Mouse (Mus musculus) naive thymus-derived CD4-positive, alpha-beta T cell, adult 2 months (primary cell): ENCODE results near the gene Il1r1.
A peak's percentile ranks its signal among the peaks of the same experiment; 100 is the strongest.
"Not testable (repeated sequence)": the region's sequence is repeated elsewhere in the genome, so short reads cannot be mapped to it uniquely, and the experiment has no call there.

Experiments
- DNase-seq: peaks from one replicate; pipeline ENCODE4 v3.0.0-alpha.2; 2011; ENCODE audit warnings: low read depth

Gene Il1r1

DNA sequence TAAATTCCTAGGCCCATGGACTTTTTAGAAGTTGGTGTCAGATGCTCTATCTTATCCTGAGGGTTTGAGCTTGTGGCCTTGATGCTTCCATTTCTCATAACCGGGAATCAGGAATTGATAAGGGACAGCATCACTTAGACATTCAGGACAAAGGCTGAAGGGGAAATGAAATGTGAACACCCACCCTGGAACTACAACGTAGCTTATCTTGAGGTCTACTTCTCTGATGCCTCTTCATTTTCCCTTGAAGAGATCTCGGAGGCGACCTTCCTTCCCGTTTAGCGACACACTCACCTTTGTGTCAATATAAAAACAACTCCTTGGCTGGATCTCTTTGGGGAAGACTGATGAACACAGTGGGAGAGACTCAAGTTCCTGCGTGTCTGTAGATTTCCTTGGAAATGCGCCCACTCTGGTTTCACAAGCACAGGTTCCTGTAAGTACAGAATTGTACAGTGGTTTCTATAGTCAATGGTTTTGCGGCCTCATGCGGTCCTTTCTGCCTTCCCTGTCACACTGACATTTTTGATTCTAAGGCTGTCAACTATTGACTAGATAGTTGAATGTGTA lies 46.7 kb downstream of the Il1r1 start:
- DNase-seq = no peak

- DNase-seq = no peak
Measured at GRCm38 (mm10) chr1:40272204-40272603, 47.3 kb downstream of the Il1r1 start.

- no peak for DNase-seq
Measured at GRCm38 (mm10) chr1:40273491-40273890, 48.6 kb downstream of the Il1r1 start.

DNA sequence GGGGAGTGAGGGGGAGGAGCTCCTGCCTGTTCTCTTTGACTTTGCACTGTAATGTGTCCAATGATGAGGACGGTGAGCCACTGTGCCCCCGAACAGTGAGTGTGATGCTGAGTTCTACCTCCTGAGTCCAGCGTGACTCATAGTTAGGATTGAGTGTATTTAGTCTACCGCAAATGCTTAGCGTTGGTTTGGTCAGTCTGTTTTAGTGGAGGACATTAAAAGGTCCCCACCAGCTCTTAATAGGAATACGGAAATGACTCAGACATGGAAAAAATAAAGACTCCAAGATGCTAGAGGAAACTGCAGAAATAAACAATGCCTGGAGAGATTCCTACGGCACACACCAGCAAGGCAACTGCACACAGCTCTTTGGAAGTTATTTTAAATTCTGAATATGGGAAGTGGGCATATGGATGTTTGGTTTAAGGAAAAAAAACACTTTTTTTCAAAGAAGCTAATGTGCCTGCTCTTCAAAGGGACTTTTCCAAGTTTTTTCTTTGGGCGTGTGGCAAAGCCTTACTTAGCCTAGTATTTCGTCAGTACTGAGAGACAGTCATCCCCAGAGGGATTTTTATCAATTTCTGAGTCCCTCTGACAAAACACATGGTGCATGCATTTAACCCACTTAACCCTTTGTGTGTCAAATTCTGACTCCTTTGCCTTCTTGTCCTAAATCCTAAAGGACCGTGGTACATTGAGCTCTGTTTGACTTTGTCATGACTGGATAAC lies 50.6 kb downstream of the Il1r1 start:
- no peak for DNase-seq

DNA sequence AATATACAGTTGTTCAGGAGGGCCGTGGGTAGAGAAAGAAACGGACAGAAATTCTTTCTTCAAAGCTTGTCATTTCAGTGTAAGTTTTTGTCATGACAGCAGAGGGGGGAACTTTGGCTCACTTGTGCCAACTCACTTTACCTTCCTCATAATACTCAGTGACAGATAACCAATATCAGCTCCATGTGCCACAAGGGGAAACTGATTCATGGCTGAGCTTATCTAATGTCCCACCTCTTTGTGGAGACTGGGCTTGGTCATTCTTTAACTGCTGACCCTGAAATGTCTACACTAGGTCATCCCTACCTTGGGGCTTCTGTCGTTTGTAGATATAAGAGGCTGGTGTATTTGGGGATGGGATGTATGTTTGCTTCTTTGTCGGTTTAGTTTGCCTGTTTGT lies 53.1 kb downstream of the Il1r1 start:
- no peak for DNase-seq

GRCm38 (mm10) chr1:40278720-40279119 lies 53.8 kb downstream of the Il1r1 start:
- DNase-seq = no peak

GRCm38 (mm10) chr1:40279182-40279743 lies 54.4 kb downstream of the Il1r1 start:
- no peak for DNase-seq

DNA sequence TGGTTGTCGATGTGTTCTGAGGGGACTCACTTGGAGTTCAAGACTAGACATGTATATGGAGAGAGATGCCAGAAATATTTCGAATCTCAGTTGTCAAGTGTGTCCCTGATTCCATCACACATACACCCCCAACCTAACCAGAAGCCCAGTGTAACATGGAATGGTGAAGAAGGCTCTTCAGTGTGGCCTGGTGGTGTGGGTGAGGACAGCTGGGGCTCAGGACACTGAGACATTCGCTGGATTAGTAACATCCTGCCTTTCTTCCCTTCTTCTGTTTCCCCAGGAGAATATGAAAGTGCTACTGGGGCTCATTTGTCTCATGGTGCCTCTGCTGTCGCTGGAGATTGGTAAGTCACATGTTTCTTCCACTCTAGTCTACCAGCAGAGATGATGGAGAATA lies 57.1 kb downstream of the Il1r1 start:
- no peak for DNase-seq

GRCm38 (mm10) chr1:40282394-40282793 lies 57.5 kb downstream of the Il1r1 start:
- no peak for DNase-seq

- DNase-seq = no peak
Measured at GRCm38 (mm10) chr1:40283995-40284394, 59.1 kb downstream of the Il1r1 start.

- peak; percentile 33 for DNase-seq
Measured at GRCm38 (mm10) chr1:40290489-40291255, 65.8 kb downstream of the Il1r1 start.

DNA sequence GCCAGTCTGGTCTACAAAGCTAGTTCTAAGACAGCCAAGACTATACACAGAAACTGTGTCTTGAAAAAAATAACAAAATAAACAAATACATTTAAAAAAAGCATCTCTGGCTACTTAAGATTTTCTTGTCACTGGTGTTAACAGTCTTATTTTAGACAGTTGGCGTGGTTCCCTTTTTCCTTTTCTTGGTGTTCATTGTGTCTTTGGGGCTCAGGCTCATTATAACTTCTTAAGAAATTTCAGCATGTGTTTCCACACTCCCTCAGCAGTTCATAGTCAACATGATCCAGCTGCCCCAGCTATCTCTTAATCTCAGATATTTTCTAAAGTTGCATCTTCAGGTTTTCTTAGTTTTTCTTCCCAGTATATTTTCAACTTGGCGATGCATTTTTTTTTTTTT lies 67.4 kb downstream of the Il1r1 start:
- no peak for DNase-seq

DNA sequence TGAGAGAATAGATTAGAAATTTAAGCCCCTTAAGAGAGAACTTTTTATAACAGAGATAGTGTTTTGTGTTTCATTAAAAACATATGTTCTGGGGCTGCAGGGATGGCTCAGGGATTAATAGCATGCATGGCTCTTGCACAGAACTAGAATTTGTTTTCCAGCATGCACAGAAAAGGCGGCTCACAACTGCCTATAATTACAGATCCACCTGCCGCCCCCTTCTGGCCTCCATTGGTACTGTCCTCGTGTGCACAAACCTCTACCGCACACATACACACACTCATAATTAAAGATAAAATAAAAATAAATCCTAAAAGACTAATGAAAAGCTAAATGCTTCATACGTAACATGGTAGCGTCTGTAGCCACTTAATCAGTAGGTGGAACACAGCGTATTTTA lies 69.0 kb downstream of the Il1r1 start:
- DNase-seq = no peak

DNA sequence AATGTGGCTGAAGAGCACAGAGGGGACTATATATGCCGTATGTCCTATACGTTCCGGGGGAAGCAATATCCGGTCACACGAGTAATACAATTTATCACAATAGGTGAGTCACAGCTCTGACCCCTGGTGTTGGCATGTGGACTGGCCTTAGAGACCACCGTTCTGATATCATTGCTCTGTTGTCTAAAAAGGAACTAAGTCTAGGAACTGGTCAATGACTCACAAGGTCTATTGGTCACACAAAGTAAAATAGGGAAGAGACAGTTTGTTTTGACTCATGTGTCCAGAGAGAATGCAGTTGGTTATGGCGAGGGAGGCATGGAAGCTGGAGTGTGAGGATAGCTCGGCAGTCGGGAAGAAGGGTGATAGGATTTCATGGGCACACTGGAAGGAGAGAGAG lies 69.9 kb downstream of the Il1r1 start:
- DNase-seq = no peak

DNA sequence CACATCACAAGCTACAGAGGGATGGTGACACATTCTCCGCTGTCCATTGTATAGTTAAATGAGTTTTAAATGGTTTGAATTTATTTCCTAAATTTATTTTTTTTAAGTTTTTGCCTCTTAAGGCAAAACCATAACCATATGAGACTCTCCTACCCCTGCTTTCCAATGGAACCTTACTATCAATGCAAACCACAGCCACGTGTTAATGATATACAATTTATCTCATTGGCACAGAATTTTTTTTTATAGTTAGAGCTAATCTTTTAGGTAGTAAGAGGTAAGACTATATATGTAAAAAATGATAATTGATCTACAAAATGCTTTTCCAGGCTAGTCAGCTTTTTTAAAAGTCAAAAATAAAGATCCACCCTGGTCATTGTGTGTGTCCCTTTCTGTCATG lies 73.2 kb downstream of the Il1r1 start:
- no peak for DNase-seq

GRCm38 (mm10) chr1:40303179-40303866 lies 78.4 kb downstream of the Il1r1 start:
- no peak for DNase-seq

DNA sequence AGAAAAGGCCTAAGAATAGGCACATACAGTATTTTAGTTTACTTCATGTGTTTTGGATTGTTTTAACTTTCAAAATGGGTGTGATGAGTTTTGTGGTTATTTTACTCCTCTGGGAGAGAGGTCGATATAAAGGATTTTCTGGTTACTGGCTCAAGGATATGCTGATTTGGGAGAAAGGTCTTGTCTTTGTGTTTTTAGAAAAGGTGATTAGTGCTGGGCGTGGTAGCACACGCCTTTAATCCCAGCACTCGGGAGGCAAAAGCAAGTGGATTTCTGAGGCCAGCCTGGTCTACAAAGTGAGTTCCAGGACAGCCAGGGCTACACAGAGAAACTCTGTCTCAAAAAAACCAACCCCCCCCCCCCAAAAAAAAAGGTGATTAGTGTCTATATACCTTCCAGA lies 79.4 kb downstream of the Il1r1 start:
- not testable (repeated sequence) for DNase-seq

DNA sequence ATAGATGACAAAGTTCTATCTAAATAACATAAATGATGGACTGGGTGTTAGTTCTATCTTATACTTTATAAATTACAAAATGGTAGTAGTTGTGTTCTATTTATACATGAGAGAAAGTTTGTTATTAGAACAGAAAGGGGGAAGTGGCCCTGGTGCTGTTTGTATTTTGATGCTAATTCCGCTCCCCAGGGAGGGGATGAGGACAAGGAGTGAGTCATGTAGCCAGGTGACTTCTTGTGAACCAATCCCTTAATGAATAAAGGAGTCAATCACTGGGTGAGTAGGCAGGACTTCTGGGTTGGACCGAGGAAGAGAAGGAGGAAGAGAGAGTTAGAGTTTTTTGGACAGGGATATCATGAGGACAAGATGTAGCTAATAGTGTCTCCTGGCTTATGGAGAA lies 81.2 kb downstream of the Il1r1 start:
- no peak for DNase-seq

DNA sequence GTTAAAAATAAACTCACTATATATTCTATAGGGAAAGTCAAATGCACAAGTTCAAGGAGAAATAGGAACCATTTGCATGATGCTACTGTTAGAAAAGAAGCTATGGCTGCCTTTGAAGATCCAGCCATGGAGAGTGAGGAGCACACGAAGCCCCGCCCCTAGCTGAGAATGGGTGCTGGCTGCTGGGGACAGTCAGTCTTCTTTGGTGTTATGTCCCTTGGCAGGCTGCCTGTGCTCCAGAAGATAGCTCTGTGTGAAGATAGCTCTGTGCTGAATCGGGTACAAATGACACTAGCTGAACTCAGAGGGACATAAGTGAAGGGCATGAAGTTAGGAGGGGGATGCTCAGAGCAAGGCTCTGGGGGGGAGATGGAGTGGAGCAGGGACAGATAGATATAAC lies 86.2 kb downstream of the Il1r1 start:
- no peak for DNase-seq

GRCm38 (mm10) chr1:40311625-40312024 lies 86.7 kb downstream of the Il1r1 start:
- no peak for DNase-seq

GRCm38 (mm10) chr1:40314016-40314415 lies 89.1 kb downstream of the Il1r1 start:
- DNase-seq = no peak

DNA sequence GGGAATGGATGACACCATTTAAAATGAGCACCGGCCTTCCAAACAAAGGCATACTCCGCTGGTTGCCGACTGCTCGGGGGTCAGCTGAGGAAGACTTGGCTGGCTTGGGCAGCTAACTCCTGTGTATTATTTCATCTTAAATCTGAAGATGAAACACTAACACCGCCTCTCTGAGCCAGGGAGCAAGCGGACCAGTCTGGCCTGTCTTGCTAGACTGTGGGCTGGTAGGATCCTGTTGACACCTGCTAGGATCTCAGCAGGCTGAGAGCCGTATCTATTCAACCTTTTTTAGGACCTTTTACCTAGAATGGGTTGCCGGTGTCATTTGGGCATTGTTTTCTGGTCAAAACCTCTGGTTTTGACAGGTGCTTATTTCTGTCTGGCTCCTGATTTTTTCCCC lies 92.8 kb downstream of the Il1r1 start:
- no peak for DNase-seq
